Mouse (Mus musculus): Measurements from ENCODE around the gene Adam19. TPM values are rescaled to one million over a fixed set of nuclear protein-coding genes. Genes with fewer than 3 reads are reported as not detected.
A peak's percentile ranks its signal among the peaks of the same experiment; 100 is the strongest.

Adam19 gene
- total and polyA plus RNA-seq, 2 experiments from 2014 or later, result 15.8 to 67.9 TPM

GRCm38 (mm10) chr11:46110945-46111287 is 55.1 kb downstream of the Adam19 start:
- Histone ChIP-seq H3K36me3 (replicated peaks; ENCODE audit: control insufficient read depth, insufficient read depth, low read length) (peaks cover 51% of the 10 kb centered on the region), H3K4me1 (ENCODE audit: control insufficient read depth, insufficient read depth) (peaks cover 38% of the 10 kb centered on the region), H3K27ac (ENCODE audit: low read depth) (peak overlapping the region; percentile 93), H3K4me2 (ENCODE audit: low read depth, low read length) (no peak overlapping the region), H3K4me3 (ENCODE audit: low read depth, low read length) (no peak overlapping the region), H3K27me3 (ENCODE audit: control insufficient read depth, insufficient read depth, low read length) (no peaks in the 10 kb centered on the region), H3K9me3 (replicated peaks; ENCODE audit: control insufficient read depth, low read length) (no peaks in the 10 kb centered on the region), H3K9ac (replicated peaks; ENCODE audit: low read depth, low read length) (no peak overlapping the region)
- 50% methylated on average over 1 of the region's 1 CpGs for WGBS
- DNase-seq (ENCODE audit: low spot score), result no peak
- TF ChIP-seq CTCF (IDR thresholded peaks at IDR 0.05; ENCODE audit: low read depth) (no peak), EP300 (IDR thresholded peaks at IDR 0.05; ENCODE audit: low read depth) (no peak)
- peak; percentile 34 for ATAC-seq (ENCODE audit: insufficient read depth, low read depth)

GRCm38 (mm10) chr11:46113211-46113610 is 57.4 kb downstream of the Adam19 start:
- no peak for DNase-seq (ENCODE audit: low spot score)
- H3K9ac ChIP-seq (replicated peaks; ENCODE audit: low read depth, low read length), result no peak overlapping the region
- H3K27ac ChIP-seq (ENCODE audit: low read depth), result 0 out of 2 replicates have a peak overlapping the region, but pooled peaks have one; percentile 6
- H3K4me1 ChIP-seq (ENCODE audit: control insufficient read depth, insufficient read depth), result peaks cover 38% of the 10 kb centered on the region
- no peaks in the 10 kb centered on the region for H3K27me3 ChIP-seq (ENCODE audit: control insufficient read depth, insufficient read depth, low read length)
- no peak overlapping the region for H3K4me2 ChIP-seq (ENCODE audit: low read depth, low read length)
- no peak for ATAC-seq (ENCODE audit: insufficient read depth, low read depth)
- no peak overlapping the region for H3K4me3 ChIP-seq (ENCODE audit: low read depth, low read length)
- H3K36me3 ChIP-seq (replicated peaks; ENCODE audit: control insufficient read depth, insufficient read depth, low read length), result peaks cover 56% of the 10 kb centered on the region
- TF ChIP-seq EP300 (IDR thresholded peaks at IDR 0.05; ENCODE audit: low read depth) (no peak), CTCF (IDR thresholded peaks at IDR 0.05; ENCODE audit: low read depth) (no peak)
- no peaks in the 10 kb centered on the region for H3K9me3 ChIP-seq (replicated peaks; ENCODE audit: control insufficient read depth, low read length)
- 82% methylated on average over 3 of the region's 3 CpGs for WGBS

GRCm38 (mm10) chr11:46114221-46114620 is 58.4 kb downstream of the Adam19 start:
- H3K36me3 ChIP-seq (replicated peaks; ENCODE audit: control insufficient read depth, insufficient read depth, low read length), result peaks cover 65% of the 10 kb centered on the region
- TF ChIP-seq CTCF (IDR thresholded peaks at IDR 0.05; ENCODE audit: low read depth) (no peak), EP300 (IDR thresholded peaks at IDR 0.05; ENCODE audit: low read depth) (no peak)
- WGBS, result 93% methylated on average over 7 of the region's 7 CpGs
- ATAC-seq (ENCODE audit: insufficient read depth, low read depth) (no peak), DNase-seq (ENCODE audit: low spot score) (no peak)
- H3K9me3 ChIP-seq (replicated peaks; ENCODE audit: control insufficient read depth, low read length), result no peaks in the 10 kb centered on the region
- H3K4me1 ChIP-seq (ENCODE audit: control insufficient read depth, insufficient read depth), result peaks cover 37% of the 10 kb centered on the region
- no peak overlapping the region for H3K9ac ChIP-seq (replicated peaks; ENCODE audit: low read depth, low read length)
- H3K4me3 ChIP-seq (ENCODE audit: low read depth, low read length), result no peak overlapping the region
- no peaks in the 10 kb centered on the region for H3K27me3 ChIP-seq (ENCODE audit: control insufficient read depth, insufficient read depth, low read length)
- no peak overlapping the region for H3K27ac ChIP-seq (ENCODE audit: low read depth)
- H3K4me2 ChIP-seq (ENCODE audit: low read depth, low read length), result no peak overlapping the region

- peaks cover 73% of the 10 kb centered on the region for H3K36me3 ChIP-seq (replicated peaks; ENCODE audit: control insufficient read depth, insufficient read depth, low read length)
- WGBS, result 89% methylated on average over 4 of the region's 4 CpGs
Observed at GRCm38 (mm10) chr11:46115011-46115410, 59.2 kb downstream of the Adam19 start.

GRCm38 (mm10) chr11:46115411-46116173 is 59.8 kb downstream of the Adam19 start:
- H3K9me3 ChIP-seq (replicated peaks; ENCODE audit: control insufficient read depth, low read length), result no peaks in the 10 kb centered on the region
- H3K4me2 ChIP-seq (ENCODE audit: low read depth, low read length), result no peak overlapping the region
- H3K36me3 ChIP-seq (replicated peaks; ENCODE audit: control insufficient read depth, insufficient read depth, low read length), result peaks cover 79% of the 10 kb centered on the region
- H3K4me3 ChIP-seq (ENCODE audit: low read depth, low read length), result no peak overlapping the region
- no peak overlapping the region for H3K9ac ChIP-seq (replicated peaks; ENCODE audit: low read depth, low read length)
- DNase-seq (ENCODE audit: low spot score), result no peak
- ATAC-seq (ENCODE audit: insufficient read depth, low read depth), result no peak
- 67% methylated on average over 9 of the region's 9 CpGs for WGBS
- TF ChIP-seq EP300 (IDR thresholded peaks at IDR 0.05; ENCODE audit: low read depth) (no peak), CTCF (IDR thresholded peaks at IDR 0.05; ENCODE audit: low read depth) (no peak)
- no peaks in the 10 kb centered on the region for H3K27me3 ChIP-seq (ENCODE audit: control insufficient read depth, insufficient read depth, low read length)
- H3K27ac ChIP-seq (ENCODE audit: low read depth), result no peak overlapping the region
- H3K4me1 ChIP-seq (ENCODE audit: control insufficient read depth, insufficient read depth), result peaks cover 24% of the 10 kb centered on the region

More at GRCm38 (mm10) chr11:46115011-46115410, 59.2 kb downstream of the Adam19 start:
- Histone ChIP-seq H3K9ac (replicated peaks; ENCODE audit: low read depth, low read length) (no peak overlapping the region), H3K9me3 (replicated peaks; ENCODE audit: control insufficient read depth, low read length) (no peaks in the 10 kb centered on the region), H3K4me1 (ENCODE audit: control insufficient read depth, insufficient read depth) (peaks cover 29% of the 10 kb centered on the region), H3K4me2 (ENCODE audit: low read depth, low read length) (no peak overlapping the region), H3K27ac (ENCODE audit: low read depth) (0 out of 2 replicates have a peak overlapping the region, but pooled peaks have one; percentile 6), H3K27me3 (ENCODE audit: control insufficient read depth, insufficient read depth, low read length) (no peaks in the 10 kb centered on the region), H3K4me3 (ENCODE audit: low read depth, low read length) (no peak overlapping the region)
- ATAC-seq (ENCODE audit: insufficient read depth, low read depth), result no peak
- no peak for TF ChIP-seq EP300 (IDR thresholded peaks at IDR 0.05; ENCODE audit: low read depth)
- no peak for TF ChIP-seq CTCF (IDR thresholded peaks at IDR 0.05; ENCODE audit: low read depth)
- no peak for DNase-seq (ENCODE audit: low spot score)
